Mouse (Mus musculus) kidney, embryonic 15.5 days (tissue): ENCODE results near the gene Ofd1. TPM values are rescaled to one million over a fixed set of nuclear protein-coding genes. Genes with fewer than 3 reads are reported as not detected.

Experiments used
- ATAC-seq: fragments of 200-750 bp; cut with Nextera tagmentation; replicated peaks from 2 replicates; pipeline ENCODE4 v1.8.0; 2017; ENCODE audit warnings: moderate TSS enrichment; ENCODE audit not compliant: low FRiP score
- H3K27ac ChIP-seq: fragments of 300-500 bp; sonication (generic); 2 replicates; pipeline ENCODE4 v1.5.1; 2015; ENCODE audit warnings: mild to moderate bottlenecking, inconsistent platforms
- H3K27me3 ChIP-seq: fragments of 300-500 bp; sonication (generic); 2 replicates; pipeline ENCODE4 v1.6.1; 2015; ENCODE audit warnings: inconsistent platforms
- H3K36me3 ChIP-seq: fragments of 300-500 bp; sonication (generic); 2 replicates; pipeline ENCODE4 v1.6.1; 2015; ENCODE audit warnings: inconsistent platforms
- H3K4me1 ChIP-seq: fragments of 300-500 bp; sonication (generic); 2 replicates; pipeline ENCODE4 v1.6.1; 2015; ENCODE audit warnings: inconsistent platforms
- H3K4me2 ChIP-seq: fragments of 300-500 bp; sonication (generic); 2 replicates; pipeline ENCODE4 v1.6.1; 2015; ENCODE audit warnings: moderate library complexity, mild to moderate bottlenecking, inconsistent platforms
- H3K4me3 ChIP-seq: fragments of 300-500 bp; sonication (generic); replicated peaks from 2 replicates; pipeline ENCODE4 v1.5.1; 2015; ENCODE audit warnings: mild to moderate bottlenecking, inconsistent platforms
- H3K9ac ChIP-seq: fragments of 300-500 bp; sonication (generic); 2 replicates; pipeline ENCODE4 v1.6.1; 2015; ENCODE audit warnings: mild to moderate bottlenecking, inconsistent platforms
- H3K9me3 ChIP-seq: fragments of 300-500 bp; sonication (generic); replicated peaks from 2 replicates; pipeline ENCODE4 v1.6.1; 2016; ENCODE audit warnings: inconsistent platforms
- WGBS: fragments of 180-500 bp; shearing (Covaris S2); methylation state at CpG from one replicate; pipeline ENCODE4 v1.1.7; 2015; ENCODE audit warnings: mixed read lengths; 5-methylcytosine and 5-hydroxymethylcytosine counted together
- polyA plus RNA-seq: library from polyadenylated mRNA; unstranded; fragments of >200 nt; fragmentation: Nextera tagmentation; extraction: Ambion mirVana; gene quantifications from 2 replicates; pipeline ENCODE4 v1.2.1, GENCODE M21; 2015

The Ofd1 gene
- 6.3 and 6.4 TPM in 2 replicates for polyA plus RNA-seq

- 18% methylated on average over 43 of the region's 44 CpGs for whole genome bisulfite sequencing
- H3K4me3 ChIP-seq, result peak within 1 kb of the TSS; percentile 68
- peaks cover 53% of the 10 kb centered on the region for H3K27me3 ChIP-seq
- peak within 1 kb of the TSS; percentile 62 for H3K4me2 ChIP-seq
- H3K9ac ChIP-seq, result peak within 1 kb of the TSS; percentile 65
- H3K27ac ChIP-seq, result peak within 1 kb of the TSS; percentile 84
- 0 out of 2 replicates have a peak, but pooled peaks cover 7% of the 10 kb centered on the region for H3K4me1 ChIP-seq
- no peaks in the 10 kb centered on the region for H3K36me3 ChIP-seq
- peak; percentile 99 for ATAC-seq
- no peaks in the 10 kb centered on the region for H3K9me3 ChIP-seq
Measured at GRCm38 (mm10) chrX:166440616-166441063, at the start of gene Ofd1. Gene Ofd1, minus strand, starts transcription at chrX:166440704.

DNA sequence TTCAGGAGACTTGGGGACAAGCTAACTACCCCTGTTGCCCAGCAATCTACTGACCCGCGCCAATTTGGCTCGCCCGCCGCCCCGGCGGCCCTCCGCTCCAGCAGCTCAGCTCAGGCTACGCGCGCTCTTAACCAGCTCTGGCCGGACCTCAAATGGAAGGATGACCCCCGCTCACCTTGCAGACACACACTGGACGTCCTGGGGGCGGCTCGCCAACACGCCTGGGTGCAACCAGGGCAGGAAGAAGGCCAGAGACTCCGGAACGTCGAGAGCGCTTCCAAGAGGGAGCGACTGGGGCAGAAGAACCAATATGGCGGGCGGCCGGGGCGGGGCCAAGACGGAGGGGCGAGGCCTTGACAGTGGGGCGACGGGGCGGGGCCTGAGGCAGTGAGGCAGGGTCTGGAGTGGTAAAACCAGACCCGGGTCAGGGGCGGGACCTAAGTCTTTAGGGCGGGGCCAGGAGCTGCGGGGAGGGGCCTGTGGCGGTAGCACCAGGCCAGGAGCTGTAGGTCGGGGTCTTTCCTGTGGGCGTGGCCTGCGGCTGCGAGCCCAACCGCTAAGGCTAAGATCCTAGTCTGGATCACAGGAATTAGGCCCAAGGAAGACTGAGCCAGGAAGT lies 39.0 kb upstream of the Ofd1 start, which contains the start of gene Rab9:
Gene Rab9, minus strand, starts transcription at position 503 of the 619 bp plus-strand sequence.
- 18% methylated on average over 41 of the region's 41 CpGs for WGBS
- peak within 1 kb of the TSS; percentile 86 for H3K27ac ChIP-seq
- peaks cover 11% of the 10 kb centered on the region; the same call in 1 of the 2 replicates for H3K36me3 ChIP-seq
- H3K4me2 ChIP-seq, result peak within 1 kb of the TSS; percentile 59
- ATAC-seq, result peak; percentile 98
- peak within 1 kb of the TSS; percentile 62 for H3K9ac ChIP-seq
- peak within 1 kb of the TSS; percentile 63 for H3K4me3 ChIP-seq
- H3K27me3 ChIP-seq, result peaks cover 18% of the 10 kb centered on the region; the same call in 1 of the 2 replicates
- H3K9me3 ChIP-seq, result no peaks in the 10 kb centered on the region
- H3K4me1 ChIP-seq, result peaks cover 7% of the 10 kb centered on the region; the same call in 1 of the 2 replicates

DNA sequence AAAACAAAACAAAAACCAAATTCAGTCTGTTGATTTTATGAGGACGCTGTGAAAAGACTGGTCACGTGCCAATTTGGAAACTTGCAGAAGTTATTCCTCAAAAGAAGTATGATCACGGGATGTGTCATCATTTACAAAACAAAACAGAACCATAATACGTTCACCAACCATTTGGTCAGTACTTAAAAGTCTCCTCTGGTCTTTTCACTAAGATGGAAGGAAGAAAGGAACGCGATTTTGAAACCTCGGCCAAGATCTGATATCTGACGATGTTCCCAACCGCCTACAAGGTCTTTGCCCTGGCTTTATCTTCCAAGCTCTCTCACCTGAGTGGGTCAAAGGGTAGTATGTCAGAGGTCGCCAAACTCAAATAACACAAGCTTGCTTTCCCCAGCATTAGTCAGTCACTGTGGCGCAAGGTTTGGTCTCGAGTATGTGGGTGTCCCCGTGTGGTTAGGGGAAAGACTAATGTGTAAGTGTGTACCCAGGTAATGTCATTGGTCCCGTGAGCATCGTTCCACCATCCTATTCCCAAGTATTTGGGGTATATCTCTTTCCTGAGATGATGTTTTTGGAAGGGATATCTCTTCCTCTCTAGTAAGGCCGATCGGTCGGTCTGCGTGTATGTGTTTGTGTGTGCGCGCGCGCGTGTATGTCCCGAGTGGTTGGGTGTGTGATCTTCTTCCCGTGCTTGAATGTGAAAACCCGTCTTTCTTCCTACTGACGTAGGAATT lies 38.3 kb upstream of the Ofd1 start:
- peak overlapping the region; percentile 59 for H3K4me2 ChIP-seq
- peak overlapping the region; percentile 62 for H3K9ac ChIP-seq
- 28% methylated on average over 28 of the region's 28 CpGs for WGBS
- peaks cover 11% of the 10 kb centered on the region; the same call in 1 of the 2 replicates for H3K36me3 ChIP-seq
- no peaks in the 10 kb centered on the region for H3K9me3 ChIP-seq
- H3K4me3 ChIP-seq, result peak overlapping the region; percentile 63
- H3K27me3 ChIP-seq, result peaks cover 18% of the 10 kb centered on the region; the same call in 1 of the 2 replicates
- ATAC-seq, result peak; percentile 33; the same call in 1 of the 2 replicates
- peak overlapping the region; percentile 86 for H3K27ac ChIP-seq
- H3K4me1 ChIP-seq, result peaks cover 7% of the 10 kb centered on the region; the same call in 1 of the 2 replicates

GRCm38 (mm10) chrX:166477393-166477792 lies 36.9 kb upstream of the Ofd1 start:
- H3K9ac ChIP-seq, result no peak overlapping the region

DNA sequence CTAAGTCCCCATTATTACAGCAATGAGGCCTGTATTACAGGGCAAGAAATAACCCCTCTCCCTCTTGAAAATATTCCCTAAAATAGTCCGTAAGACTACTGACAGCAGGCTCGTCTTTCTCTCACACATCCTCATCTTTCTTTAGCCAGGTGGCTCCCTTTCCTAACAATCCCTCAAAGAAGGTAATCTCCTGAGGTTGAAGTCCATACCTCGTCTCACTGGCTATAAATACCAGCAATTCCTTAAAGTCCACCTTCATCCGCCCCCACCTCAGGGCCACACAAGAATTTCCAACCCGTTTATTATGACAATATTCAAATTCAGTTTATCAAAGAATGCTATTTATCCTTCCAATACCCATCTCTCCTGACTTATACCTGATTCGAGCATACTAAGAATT lies 32.1 kb upstream of the Ofd1 start:
- H3K27me3 ChIP-seq, result peaks cover 20% of the 10 kb centered on the region
- no peak overlapping the region for H3K4me2 ChIP-seq
- no peaks in the 10 kb centered on the region for H3K9me3 ChIP-seq
- no peak overlapping the region for H3K9ac ChIP-seq
- WGBS, result 79% methylated on average over 6 of the region's 6 CpGs
- H3K36me3 ChIP-seq, result peaks cover 11% of the 10 kb centered on the region; the same call in 1 of the 2 replicates
- peaks cover 6% of the 10 kb centered on the region; the same call in 1 of the 2 replicates for H3K4me1 ChIP-seq
- H3K27ac ChIP-seq, result no peak overlapping the region
- no peak overlapping the region for H3K4me3 ChIP-seq
- no peak for ATAC-seq

More at GRCm38 (mm10) chrX:166477393-166477792, 36.9 kb upstream of the Ofd1 start:
- 45% methylated on average over 6 of the region's 6 CpGs for WGBS
- H3K27ac ChIP-seq, result no peak overlapping the region
- peaks cover 13% of the 10 kb centered on the region for H3K27me3 ChIP-seq
- H3K4me3 ChIP-seq, result peak overlapping the region; percentile 63
- H3K9me3 ChIP-seq, result no peaks in the 10 kb centered on the region
- H3K4me2 ChIP-seq, result peak overlapping the region; percentile 59
- ATAC-seq, result no peak
- peaks cover 7% of the 10 kb centered on the region; the same call in 1 of the 2 replicates for H3K4me1 ChIP-seq
- peaks cover 11% of the 10 kb centered on the region; the same call in 1 of the 2 replicates for H3K36me3 ChIP-seq

GRCm38 (mm10) chrX:166468321-166468720 lies 27.8 kb upstream of the Ofd1 start:
- Histone ChIP-seq H3K27ac (no peak overlapping the region), H3K9me3 (no peaks in the 10 kb centered on the region), H3K27me3 (peaks cover 19% of the 10 kb centered on the region; the same call in 1 of the 2 replicates), H3K4me3 (no peak overlapping the region), H3K9ac (no peak overlapping the region), H3K4me2 (no peak overlapping the region), H3K4me1 (no peaks in the 10 kb centered on the region), H3K36me3 (no peaks in the 10 kb centered on the region; the same call in 1 of the 2 replicates)
- no peak for ATAC-seq
- 92% methylated on average over 7 of the region's 7 CpGs for WGBS

DNA sequence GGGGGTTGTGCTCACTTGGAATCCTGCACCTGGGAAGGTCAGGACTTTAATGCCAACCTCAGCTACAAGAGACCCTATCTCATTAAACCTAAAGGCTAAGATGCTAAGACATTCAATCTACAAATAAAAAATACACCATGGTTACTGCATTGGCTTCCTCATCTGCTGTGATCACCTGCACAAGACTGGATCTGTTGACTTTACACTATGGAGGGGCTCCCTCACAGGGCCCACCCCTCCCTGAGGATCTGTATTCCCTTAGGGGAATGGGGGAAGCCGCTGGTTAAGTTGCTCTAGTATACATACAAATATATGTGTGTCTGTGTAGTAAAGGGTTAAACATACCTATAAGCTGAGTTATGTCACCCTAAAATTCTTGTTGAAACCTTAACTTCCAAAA lies 15.0 kb upstream of the Ofd1 start:
- peaks cover 13% of the 10 kb centered on the region; the same call in 1 of the 2 replicates for H3K27me3 ChIP-seq
- H3K27ac ChIP-seq, result no peak overlapping the region
- no peak overlapping the region for H3K4me3 ChIP-seq
- WGBS, result 90% methylated on average over 1 of the region's 1 CpGs
- no peak for ATAC-seq
- no peak overlapping the region for H3K9ac ChIP-seq
- no peak overlapping the region for H3K4me2 ChIP-seq
- no peaks in the 10 kb centered on the region for H3K4me1 ChIP-seq
- H3K9me3 ChIP-seq, result no peaks in the 10 kb centered on the region
- H3K36me3 ChIP-seq, result peaks cover 29% of the 10 kb centered on the region

- H3K36me3 ChIP-seq, result peaks cover 32% of the 10 kb centered on the region
- no peaks in the 10 kb centered on the region for H3K9me3 ChIP-seq
- H3K4me3 ChIP-seq, result no peak overlapping the region
- no peak overlapping the region for H3K4me2 ChIP-seq
- H3K9ac ChIP-seq, result no peak overlapping the region
- ATAC-seq, result no peak
- peaks cover 11% of the 10 kb centered on the region; the same call in 1 of the 2 replicates for H3K27me3 ChIP-seq
- no peaks in the 10 kb centered on the region for H3K4me1 ChIP-seq
- 71% methylated on average over 3 of the region's 3 CpGs for WGBS
- H3K27ac ChIP-seq, result no peak overlapping the region
Measured at GRCm38 (mm10) chrX:166454331-166454730, 13.8 kb upstream of the Ofd1 start.

- H3K36me3 ChIP-seq, result peaks cover 32% of the 10 kb centered on the region
- H3K4me3 ChIP-seq, result no peak overlapping the region
- H3K9me3 ChIP-seq, result no peaks in the 10 kb centered on the region
- WGBS, result 80% methylated on average over 6 of the region's 6 CpGs
- H3K27me3 ChIP-seq, result peaks cover 11% of the 10 kb centered on the region; the same call in 1 of the 2 replicates
- no peaks in the 10 kb centered on the region for H3K4me1 ChIP-seq
- H3K27ac ChIP-seq, result no peak overlapping the region
- no peak overlapping the region for H3K4me2 ChIP-seq
- ATAC-seq, result no peak
- no peak overlapping the region for H3K9ac ChIP-seq
Measured at GRCm38 (mm10) chrX:166453532-166453931, 13.0 kb upstream of the Ofd1 start.

GRCm38 (mm10) chrX:166444552-166444951 lies 4.0 kb upstream of the Ofd1 start:
- Histone ChIP-seq H3K4me3 (no peak overlapping the region), H3K4me1 (0 out of 2 replicates have a peak, but pooled peaks cover 7% of the 10 kb centered on the region), H3K27ac (no peak overlapping the region), H3K36me3 (no peaks in the 10 kb centered on the region), H3K27me3 (peaks cover 48% of the 10 kb centered on the region), H3K9ac (no peak overlapping the region), H3K9me3 (no peaks in the 10 kb centered on the region), H3K4me2 (no peak overlapping the region)
- ATAC-seq, result no peak
- 80% methylated on average over 3 of the region's 3 CpGs for WGBS

GRCm38 (mm10) chrX:166440036-166440615 lies 378 bp downstream of the Ofd1 start, which contains the start of gene Trappc2:
Gene Trappc2, plus strand, starts transcription at chrX:166440574.
- peak within 1 kb of the TSS; percentile 62 for H3K4me2 ChIP-seq
- H3K9ac ChIP-seq, result peak within 1 kb of the TSS; percentile 65
- H3K27ac ChIP-seq, result peak within 1 kb of the TSS; percentile 84
- H3K4me3 ChIP-seq, result peak within 1 kb of the TSS; percentile 68
- 15% methylated on average over 31 of the region's 36 CpGs for WGBS
- peaks cover 51% of the 10 kb centered on the region for H3K27me3 ChIP-seq
- H3K9me3 ChIP-seq, result no peaks in the 10 kb centered on the region
- 0 out of 2 replicates have a peak, but pooled peaks cover 2% of the 10 kb centered on the region for H3K36me3 ChIP-seq
- peak; percentile 87 for ATAC-seq
- H3K4me1 ChIP-seq, result 0 out of 2 replicates have a peak, but pooled peaks cover 7% of the 10 kb centered on the region
